Mouse (Mus musculus): Measurements from ENCODE around the gene Raver2. TPM values are rescaled to one million over a fixed set of nuclear protein-coding genes. Genes with fewer than 3 reads are reported as not detected.

Raver2 gene
- polyA plus RNA-seq, 1 experiment from 2014 or later, result 3.8 TPM

DNA sequence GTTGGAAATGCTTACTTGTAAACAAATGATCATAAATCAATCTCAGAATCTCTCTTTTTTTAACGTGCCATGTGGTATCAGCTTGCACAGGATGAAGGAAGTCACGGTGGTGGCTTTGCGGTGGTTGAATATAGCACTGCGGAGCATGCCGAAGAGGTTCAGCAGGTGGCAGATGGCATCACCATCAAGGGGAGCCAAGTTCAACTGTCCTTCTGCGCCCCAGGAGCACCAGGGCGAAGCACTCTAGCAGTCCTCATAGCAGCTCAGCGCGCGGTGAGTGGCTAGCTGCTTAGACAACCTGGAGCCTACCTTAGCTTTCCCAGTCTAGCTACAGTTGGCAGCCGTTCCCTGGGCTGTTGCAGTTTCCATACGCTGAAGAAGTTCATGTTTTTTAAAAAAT is 38.3 kb downstream of the Raver2 start:
- ATAC-seq (ENCODE audit: extremely low read depth, insufficient number of reproducible peaks, low FRiP score, low TSS enrichment), result no peak
- Histone ChIP-seq H3K27me3 (replicated peaks) (no peaks in the 10 kb centered on the region), H3K9me3 (peaks cover 15% of the 10 kb centered on the region; the same call in 1 of the 2 replicates), H3K4me1 (no peaks in the 10 kb centered on the region), H3K36me3 (peaks cover 23% of the 10 kb centered on the region), H3K4me3 (no peak overlapping the region), H3K9ac (no peak overlapping the region), H3K4me2 (no peak overlapping the region), H3K27ac (replicated peaks) (no peak overlapping the region)
- WGBS, result 83% methylated on average over 12 of the region's 12 CpGs

DNA sequence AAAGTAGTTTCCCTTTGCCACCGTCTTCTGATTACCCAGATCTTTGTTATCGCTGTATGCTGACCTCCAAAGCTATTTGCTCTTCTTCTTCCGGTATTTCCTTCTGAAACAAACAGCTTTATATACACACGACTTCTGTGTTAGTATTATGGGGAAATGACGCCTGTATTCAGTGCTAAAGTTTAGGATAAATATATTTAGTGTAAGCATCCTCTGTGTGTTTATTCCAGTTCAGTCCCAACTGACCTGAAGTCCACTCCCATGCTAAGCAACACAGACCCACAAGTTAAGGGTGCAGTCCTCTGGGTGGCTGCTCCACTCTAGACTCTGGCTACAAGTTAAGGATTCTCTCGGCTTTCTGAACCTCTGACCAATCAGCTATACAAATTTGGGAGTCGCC is 52.2 kb downstream of the Raver2 start:
- Histone ChIP-seq H3K9me3 (no peaks in the 10 kb centered on the region), H3K27ac (replicated peaks) (no peak overlapping the region)
- no peak for ATAC-seq (ENCODE audit: extremely low read depth, insufficient number of reproducible peaks, low FRiP score, low TSS enrichment)

DNA sequence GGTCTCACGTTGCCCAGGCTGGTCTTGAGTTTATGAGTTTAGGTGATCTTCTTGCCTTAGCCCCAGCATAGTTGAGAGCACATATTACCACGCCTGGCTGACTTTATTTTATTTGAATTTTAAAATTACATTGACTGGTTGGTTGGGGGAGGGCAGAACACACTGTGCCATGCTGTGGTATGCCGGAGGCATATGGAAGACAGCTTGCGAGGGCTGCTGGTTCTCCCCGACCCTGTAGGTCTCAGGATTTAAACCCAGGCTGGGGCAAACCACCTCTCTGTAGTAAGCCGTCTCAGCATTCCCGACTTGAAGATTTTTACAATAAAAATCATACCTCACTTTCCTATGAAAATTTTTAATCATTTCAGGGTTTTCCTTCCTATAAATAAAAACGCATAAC is 66.2 kb downstream of the Raver2 start:
- Histone ChIP-seq H3K36me3 (peaks cover 13% of the 10 kb centered on the region), H3K4me2 (no peak overlapping the region), H3K27me3 (replicated peaks) (no peaks in the 10 kb centered on the region), H3K9ac (no peak overlapping the region), H3K4me1 (no peaks in the 10 kb centered on the region), H3K27ac (replicated peaks) (no peak overlapping the region), H3K9me3 (no peaks in the 10 kb centered on the region), H3K4me3 (no peak overlapping the region)
- ATAC-seq (ENCODE audit: extremely low read depth, insufficient number of reproducible peaks, low FRiP score, low TSS enrichment), result no peak
- WGBS, result 80% methylated on average over 8 of the region's 8 CpGs

More for the DNA sequence above, 52.2 kb downstream of the Raver2 start:
- Histone ChIP-seq H3K27me3 (replicated peaks) (no peaks in the 10 kb centered on the region), H3K36me3 (no peaks in the 10 kb centered on the region; the same call in 1 of the 2 replicates), H3K4me2 (no peak overlapping the region), H3K9ac (no peak overlapping the region), H3K4me3 (no peak overlapping the region), H3K4me1 (peaks cover 20% of the 10 kb centered on the region)
- 83% methylated on average over 7 of the region's 7 CpGs for WGBS

DNA sequence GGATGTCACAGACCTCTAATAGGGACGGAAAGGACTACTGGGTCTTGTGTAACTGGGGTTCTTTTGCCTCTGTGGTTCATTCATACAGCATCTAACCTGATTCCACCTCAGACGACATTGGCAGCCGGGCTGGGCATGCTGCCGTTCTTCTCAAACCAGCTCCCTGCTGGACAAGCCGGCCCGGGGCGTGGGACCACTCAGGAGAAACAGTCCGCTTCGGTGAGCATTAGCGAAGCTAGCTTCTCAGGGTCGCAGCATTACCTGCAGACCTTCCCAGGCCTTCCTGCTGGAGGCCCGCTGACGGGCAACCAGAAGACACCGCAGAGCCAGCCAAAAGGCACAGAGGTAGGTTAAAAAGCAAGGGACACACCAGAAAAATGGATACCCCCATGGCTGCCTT is 67.1 kb downstream of the Raver2 start:
- Histone ChIP-seq H3K4me1 (no peaks in the 10 kb centered on the region), H3K27ac (replicated peaks) (no peak overlapping the region), H3K4me2 (no peak overlapping the region), H3K4me3 (no peak overlapping the region), H3K9me3 (no peaks in the 10 kb centered on the region), H3K9ac (no peak overlapping the region), H3K27me3 (replicated peaks) (no peaks in the 10 kb centered on the region), H3K36me3 (peaks cover 10% of the 10 kb centered on the region)
- ATAC-seq (ENCODE audit: extremely low read depth, insufficient number of reproducible peaks, low FRiP score, low TSS enrichment), result no peak
- 86% methylated on average over 14 of the region's 14 CpGs for WGBS

DNA sequence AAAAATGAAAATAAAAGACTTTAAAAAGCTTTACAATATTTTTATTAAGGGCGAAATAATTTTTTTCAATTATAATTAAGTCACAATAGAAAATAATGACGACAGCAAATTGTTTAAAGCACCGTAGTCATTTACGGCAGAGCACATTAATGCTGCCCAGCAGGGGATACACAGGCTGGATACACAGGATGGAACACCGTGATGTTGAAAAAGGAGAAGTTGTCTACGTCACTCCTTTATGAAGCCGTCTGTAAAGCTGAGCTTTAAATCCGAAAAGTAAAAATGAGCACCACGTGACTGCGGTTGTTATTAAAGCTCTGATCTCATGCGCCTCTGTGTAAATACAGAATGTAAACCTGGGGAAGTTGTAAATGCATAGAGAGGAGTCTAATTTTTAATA is 69.2 kb downstream of the Raver2 start:
- no peak for ATAC-seq (ENCODE audit: extremely low read depth, insufficient number of reproducible peaks, low FRiP score, low TSS enrichment)
- 85% methylated on average over 11 of the region's 11 CpGs for WGBS

DNA sequence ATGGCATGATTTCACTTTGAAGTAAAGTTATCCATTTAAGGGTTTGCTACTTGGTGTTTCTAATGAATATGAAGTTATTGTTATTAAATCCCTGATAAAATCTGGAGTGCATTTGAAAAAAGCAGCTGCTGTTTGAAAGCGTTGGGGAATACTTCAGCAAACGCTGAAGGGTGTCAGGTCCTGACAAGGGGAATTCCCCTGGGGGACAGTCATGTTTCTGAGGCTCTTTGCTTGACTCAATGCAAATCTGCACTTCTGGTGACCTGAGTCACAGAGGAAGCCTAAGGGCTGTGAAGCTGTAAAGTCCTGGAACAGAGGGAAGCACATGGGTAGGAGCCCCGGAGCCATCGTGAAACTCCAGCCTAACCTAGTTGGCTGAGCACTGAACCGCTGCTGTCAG is 73.0 kb downstream of the Raver2 start:
- 64% methylated on average over 5 of the region's 5 CpGs for WGBS
- Histone ChIP-seq H3K4me2 (no peak overlapping the region), H3K4me1 (no peaks in the 10 kb centered on the region), H3K27ac (replicated peaks) (no peak overlapping the region), H3K4me3 (no peak overlapping the region), H3K27me3 (replicated peaks) (no peaks in the 10 kb centered on the region), H3K9me3 (no peaks in the 10 kb centered on the region), H3K9ac (no peak overlapping the region), H3K36me3 (0 out of 2 replicates have a peak, but pooled peaks cover 3% of the 10 kb centered on the region)
- ATAC-seq (ENCODE audit: extremely low read depth, insufficient number of reproducible peaks, low FRiP score, low TSS enrichment), result no peak

More for the DNA sequence above, 69.2 kb downstream of the Raver2 start:
- Histone ChIP-seq H3K9me3 (no peaks in the 10 kb centered on the region), H3K27ac (replicated peaks) (no peak overlapping the region), H3K36me3 (peaks cover 4% of the 10 kb centered on the region; the same call in 1 of the 2 replicates), H3K4me1 (no peaks in the 10 kb centered on the region), H3K9ac (no peak overlapping the region), H3K27me3 (replicated peaks) (no peaks in the 10 kb centered on the region), H3K4me3 (no peak overlapping the region), H3K4me2 (no peak overlapping the region)

DNA sequence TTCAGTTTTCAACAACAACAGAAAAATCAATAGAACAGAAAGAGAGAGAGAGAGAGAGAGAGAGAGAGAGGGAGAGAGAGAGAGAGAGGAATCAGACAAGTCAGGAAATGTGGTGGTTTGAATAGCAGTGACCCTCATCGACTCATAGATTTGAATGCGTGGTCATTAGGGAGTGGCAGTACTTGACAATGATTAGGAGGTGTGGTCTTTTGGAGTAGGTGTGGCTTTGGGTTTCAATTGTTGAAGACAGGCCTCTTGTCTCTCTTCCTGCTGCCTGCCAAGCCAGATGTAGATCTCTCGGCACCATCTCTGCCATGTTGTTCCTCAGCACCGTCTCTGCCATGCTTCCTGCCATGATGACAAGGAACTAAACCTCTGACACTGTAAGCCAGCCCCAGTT is 75.1 kb downstream of the Raver2 start:
- Histone ChIP-seq H3K27me3 (replicated peaks) (no peaks in the 10 kb centered on the region), H3K4me1 (no peaks in the 10 kb centered on the region), H3K27ac (replicated peaks) (no peak overlapping the region), H3K9ac (no peak overlapping the region), H3K36me3 (peaks cover 18% of the 10 kb centered on the region), H3K4me3 (no peak overlapping the region), H3K9me3 (no peaks in the 10 kb centered on the region), H3K4me2 (no peak overlapping the region)
- no peak for ATAC-seq (ENCODE audit: extremely low read depth, insufficient number of reproducible peaks, low FRiP score, low TSS enrichment)
- 64% methylated on average over 4 of the region's 4 CpGs for WGBS

DNA sequence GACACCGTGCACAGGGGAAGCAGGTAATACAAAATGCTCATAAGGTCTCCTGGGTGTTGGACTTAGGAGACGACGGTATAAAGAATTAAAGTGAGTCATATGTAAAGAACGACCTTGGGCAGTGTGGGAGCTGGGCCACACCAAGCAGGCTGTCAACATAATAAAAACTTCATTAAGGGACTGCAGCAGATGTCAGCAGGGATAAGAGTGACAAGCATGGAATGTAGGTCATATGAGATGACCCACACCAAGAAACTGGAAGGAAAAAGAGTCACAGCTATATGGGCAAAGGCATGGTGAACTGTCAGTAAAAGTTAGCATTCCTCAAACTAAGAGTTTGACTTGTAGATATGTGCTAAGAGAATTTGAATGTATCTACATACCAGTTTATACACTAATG is 75.6 kb downstream of the Raver2 start:
- no peaks in the 10 kb centered on the region for H3K4me1 ChIP-seq
- ATAC-seq (ENCODE audit: extremely low read depth, insufficient number of reproducible peaks, low FRiP score, low TSS enrichment), result no peak
- H3K4me3 ChIP-seq, result no peak overlapping the region
- H3K27ac ChIP-seq (replicated peaks), result no peak overlapping the region
- H3K9me3 ChIP-seq, result no peaks in the 10 kb centered on the region
- no peak overlapping the region for H3K9ac ChIP-seq
- H3K4me2 ChIP-seq, result no peak overlapping the region
- 73% methylated on average over 4 of the region's 4 CpGs for WGBS
- H3K36me3 ChIP-seq, result peaks cover 20% of the 10 kb centered on the region
- no peaks in the 10 kb centered on the region for H3K27me3 ChIP-seq (replicated peaks)

DNA sequence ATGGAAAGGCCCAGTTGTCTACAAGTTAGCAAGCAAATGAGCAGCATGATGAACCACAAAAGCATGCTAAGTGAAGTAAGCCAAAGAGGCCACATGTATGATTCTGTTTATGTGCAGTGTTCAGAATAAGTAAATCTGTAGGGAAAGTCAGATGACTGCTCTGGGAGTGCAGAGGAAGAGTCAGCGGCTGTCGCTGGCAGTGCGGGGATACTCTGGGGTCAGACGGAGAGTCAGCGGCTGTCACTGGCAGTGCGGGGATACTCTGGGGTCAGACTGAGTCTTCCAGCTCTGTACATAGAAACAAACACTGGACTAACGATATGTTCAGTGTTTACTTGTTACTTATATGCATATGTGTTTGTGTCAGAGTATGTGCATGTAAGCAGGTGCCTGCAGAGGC is 76.0 kb downstream of the Raver2 start:
- Histone ChIP-seq H3K36me3 (peaks cover 24% of the 10 kb centered on the region), H3K4me2 (no peak overlapping the region), H3K4me1 (no peaks in the 10 kb centered on the region), H3K9ac (no peak overlapping the region), H3K4me3 (no peak overlapping the region), H3K27me3 (replicated peaks) (no peaks in the 10 kb centered on the region), H3K27ac (replicated peaks) (no peak overlapping the region), H3K9me3 (no peaks in the 10 kb centered on the region)
- no peak for ATAC-seq (ENCODE audit: extremely low read depth, insufficient number of reproducible peaks, low FRiP score, low TSS enrichment)
- 76% methylated on average over 7 of the region's 7 CpGs for WGBS

DNA sequence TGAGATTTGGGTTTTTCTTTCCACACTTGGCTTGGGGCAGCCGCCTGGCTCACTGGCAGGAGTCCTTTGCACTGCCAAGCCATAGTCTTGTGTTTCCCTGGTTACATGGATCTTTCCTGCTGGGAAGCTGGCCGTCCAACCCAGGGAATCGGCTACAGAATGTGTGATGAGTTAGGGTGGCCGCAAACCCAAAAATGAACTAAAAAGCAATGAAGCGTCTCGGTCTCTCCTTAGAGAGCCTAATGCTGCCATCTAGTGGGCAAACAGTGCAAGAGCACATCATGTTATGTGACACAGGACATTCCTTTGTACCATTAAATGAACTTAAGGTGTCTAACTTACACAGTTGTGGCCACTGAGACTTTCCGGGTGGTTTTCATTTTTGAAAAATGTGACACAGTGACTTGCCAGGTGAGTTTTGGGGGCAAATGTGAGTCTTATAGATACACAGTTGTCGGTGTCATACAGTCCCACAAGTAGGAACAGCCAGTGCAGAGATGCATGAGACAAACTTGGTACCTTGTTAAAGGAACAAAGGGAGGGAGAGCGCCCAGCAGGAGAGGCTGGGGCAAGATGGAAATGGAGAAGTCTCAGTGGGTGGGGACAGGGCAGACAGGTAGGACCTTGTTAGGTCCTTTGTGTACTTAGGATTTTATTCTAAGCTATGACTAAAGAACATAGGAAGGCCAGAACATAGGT is 77.4 kb downstream of the Raver2 start:
- no peak overlapping the region for H3K27ac ChIP-seq (replicated peaks)
- WGBS, result 35% methylated on average over 9 of the region's 9 CpGs
- no peak overlapping the region for H3K9ac ChIP-seq
- no peaks in the 10 kb centered on the region for H3K9me3 ChIP-seq
- no peak for ATAC-seq (ENCODE audit: extremely low read depth, insufficient number of reproducible peaks, low FRiP score, low TSS enrichment)
- H3K4me3 ChIP-seq, result no peak overlapping the region
- peak overlapping the region; percentile 31; the same call in 1 of the 2 replicates for H3K4me2 ChIP-seq
- no peaks in the 10 kb centered on the region for H3K27me3 ChIP-seq (replicated peaks)
- peaks cover 38% of the 10 kb centered on the region for H3K36me3 ChIP-seq
- H3K4me1 ChIP-seq, result no peaks in the 10 kb centered on the region

DNA sequence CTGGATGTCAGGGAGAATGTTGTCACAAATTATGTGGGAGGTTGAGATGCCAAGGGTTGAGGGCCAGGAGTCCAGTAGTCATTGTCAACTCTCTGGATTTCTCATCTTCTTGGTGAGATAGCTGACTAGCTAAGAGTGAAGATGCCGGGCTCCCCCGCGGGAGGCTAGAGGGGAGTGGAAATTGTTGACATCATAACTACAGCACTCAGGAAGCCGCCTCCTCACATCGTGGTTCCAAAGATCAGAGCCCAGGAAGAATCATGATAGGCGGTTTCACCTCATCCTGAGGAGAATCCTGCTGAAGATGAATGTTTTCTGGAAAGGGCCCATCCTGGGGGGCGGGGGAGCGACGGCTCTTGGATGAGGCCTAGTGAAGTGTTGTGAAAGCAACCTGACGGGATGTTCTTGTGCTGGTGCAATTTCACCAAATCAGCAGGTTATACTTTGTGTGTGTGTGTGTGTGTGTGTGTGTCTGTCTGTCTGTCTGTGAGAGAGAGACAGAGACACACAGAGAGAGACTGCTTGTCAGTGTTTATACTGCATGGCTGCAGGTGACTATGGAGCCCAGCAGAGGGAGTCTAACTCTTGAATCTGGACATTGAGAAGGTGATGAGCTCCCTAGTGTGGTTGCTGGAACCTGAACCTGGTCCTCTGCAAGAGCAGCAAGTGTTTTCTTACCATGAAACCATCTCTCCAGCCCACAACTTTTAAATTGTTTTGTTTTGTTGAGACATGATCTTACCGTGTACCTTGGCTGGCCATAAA is 78.3 kb downstream of the Raver2 start:
- H3K9ac ChIP-seq, result no peak overlapping the region
- no peak overlapping the region for H3K4me3 ChIP-seq
- H3K36me3 ChIP-seq, result peaks cover 44% of the 10 kb centered on the region
- no peaks in the 10 kb centered on the region for H3K27me3 ChIP-seq (replicated peaks)
- WGBS, result 79% methylated on average over 11 of the region's 11 CpGs
- no peak for ATAC-seq (ENCODE audit: extremely low read depth, insufficient number of reproducible peaks, low FRiP score, low TSS enrichment)
- H3K4me2 ChIP-seq, result no peak overlapping the region
- H3K4me1 ChIP-seq, result no peaks in the 10 kb centered on the region
- H3K9me3 ChIP-seq, result no peaks in the 10 kb centered on the region
- no peak overlapping the region for H3K27ac ChIP-seq (replicated peaks)

DNA sequence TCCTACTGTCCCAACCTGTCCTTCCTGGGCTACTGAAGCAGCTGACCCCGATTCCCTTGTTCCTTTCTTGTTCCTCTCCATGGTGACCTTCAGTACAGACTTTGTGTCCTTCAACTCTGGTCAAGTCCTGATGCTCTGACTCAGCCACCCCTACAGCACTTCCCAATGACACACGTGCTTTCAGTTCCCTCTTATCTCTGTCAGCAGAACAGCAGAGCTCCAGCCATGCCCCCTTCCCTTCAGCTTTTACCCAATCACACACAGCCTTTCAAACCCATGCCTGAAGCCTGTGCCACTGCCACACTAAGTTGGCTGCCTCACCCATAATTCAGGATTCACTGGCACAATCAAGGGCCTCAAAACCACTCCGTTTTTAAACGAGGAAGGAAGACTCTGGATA is 86.8 kb downstream of the Raver2 start:
- ATAC-seq (ENCODE audit: extremely low read depth, insufficient number of reproducible peaks, low FRiP score, low TSS enrichment), result no peak
- Histone ChIP-seq H3K4me1 (peaks cover 5% of the 10 kb centered on the region), H3K4me3 (no peak overlapping the region), H3K4me2 (no peak overlapping the region), H3K27me3 (replicated peaks) (no peaks in the 10 kb centered on the region), H3K27ac (replicated peaks) (peak overlapping the region; percentile 52), H3K9me3 (no peaks in the 10 kb centered on the region), H3K36me3 (peaks cover 97% of the 10 kb centered on the region), H3K9ac (no peak overlapping the region)
- 50% methylated on average over 4 of the region's 4 CpGs for WGBS

Data from heart, embryonic 13.5 days (tissue).